Mouse (Mus musculus) stomach, embryonic 14.5 days (tissue): ENCODE data around the gene Ctsll3. TPM values are rescaled to one million over a fixed set of nuclear protein-coding genes. Genes with fewer than 3 reads are reported as not detected.

ENCODE experiments used
- ATAC-seq: fragments of 200-750 bp; cut with Nextera tagmentation; 2 replicates; pipeline ENCODE4 v1.8.0; 2017; ENCODE audit warnings: low read depth, moderate TSS enrichment; ENCODE audit not compliant: insufficient number of reproducible peaks, insufficient read depth, low FRiP score
- H3K27ac ChIP-seq: fragments of 300-500 bp; sonication (generic); 2 replicates; pipeline ENCODE4 v1.5.1; 2014; ENCODE audit warnings: mild to moderate bottlenecking, low read length, moderate library complexity, mixed read lengths
- H3K27me3 ChIP-seq: fragments of 300-500 bp; sonication (generic); 2 replicates; pipeline ENCODE4 v1.6.1; 2014; ENCODE audit warnings: low read length, control low read depth, mixed read lengths; ENCODE audit not compliant: control insufficient read depth, insufficient read depth
- H3K36me3 ChIP-seq: fragments of 300-500 bp; sonication (generic); 2 replicates; pipeline ENCODE4 v1.6.1; 2014; ENCODE audit warnings: mild to moderate bottlenecking, control low read depth, low read length, moderate library complexity, mixed read lengths; ENCODE audit not compliant: control insufficient read depth, insufficient read depth
- H3K4me1 ChIP-seq: fragments of 300-500 bp; sonication (generic); 2 replicates; pipeline ENCODE4 v1.6.1; 2014; ENCODE audit warnings: low read length, control low read depth, mixed read lengths; ENCODE audit not compliant: control insufficient read depth, insufficient read depth
- H3K4me2 ChIP-seq: fragments of 300-500 bp; sonication (generic); replicated peaks from 2 replicates; pipeline ENCODE4 v1.6.1; 2014; ENCODE audit warnings: low read depth, low read length, control low read depth
- H3K4me3 ChIP-seq: fragments of 300-500 bp; sonication (generic); 2 replicates; pipeline ENCODE4 v1.5.1; 2014; ENCODE audit warnings: low read depth, low read length, control low read depth
- H3K9ac ChIP-seq: fragments of 300-500 bp; sonication (generic); replicated peaks from 2 replicates; pipeline ENCODE4 v1.6.1; 2014; ENCODE audit warnings: low read depth, mild to moderate bottlenecking, control low read depth, low read length, moderate library complexity, mixed read lengths
- H3K9me3 ChIP-seq: fragments of 300-500 bp; sonication (generic); 2 replicates; pipeline ENCODE4 v1.6.1; 2016; ENCODE audit warnings: low read depth, low read length, control low read depth; ENCODE audit not compliant: control insufficient read depth
- WGBS: fragments of 180-500 bp; shearing (Covaris S2); extraction: QIAGEN DNeasy Blood & Tissue Kit; methylation state at CpG from one replicate; pipeline ENCODE4 v1.1.7; 2014; 5-methylcytosine and 5-hydroxymethylcytosine counted together
- polyA plus RNA-seq: library from polyadenylated mRNA; unstranded; fragments of >200 nt; fragmentation: Nextera tagmentation; extraction: Ambion mirVana; gene quantifications from 2 replicates; pipeline ENCODE4 v1.2.1, GENCODE M21; 2014

The Ctsll3 gene
- polyA plus RNA-seq, 1 experiment from 2014 or later = not detected

DNA sequence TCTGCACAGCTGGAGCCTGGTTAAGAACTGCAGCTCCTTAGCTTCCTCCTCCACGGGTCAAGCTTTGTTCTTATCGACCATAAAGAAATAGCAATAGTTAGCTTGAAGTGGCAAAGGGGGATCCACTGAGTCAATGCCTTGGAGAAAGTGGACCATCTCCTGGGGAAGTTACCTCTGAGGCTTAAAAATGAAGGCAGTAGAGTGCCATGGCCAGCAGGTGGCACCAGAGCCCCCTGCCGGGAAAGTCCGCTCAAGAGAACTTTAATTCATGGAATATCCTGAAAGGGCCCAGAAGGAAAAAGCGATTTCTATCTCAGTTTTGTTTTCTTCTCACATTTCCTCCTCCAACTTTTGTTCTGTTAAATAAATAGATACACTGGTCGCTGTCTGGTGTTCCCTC lies 43.5 kb downstream of the Ctsll3 start:
- Histone ChIP-seq H3K4me2 (no peak overlapping the region), H3K27ac (no peak overlapping the region), H3K27me3 (no peaks in the 10 kb centered on the region), H3K4me1 (no peaks in the 10 kb centered on the region), H3K9ac (no peak overlapping the region), H3K4me3 (no peak overlapping the region), H3K9me3 (no peaks in the 10 kb centered on the region), H3K36me3 (peaks cover 5% of the 10 kb centered on the region; the same call in 1 of the 2 replicates)
- 38% methylated on average over 6 of the region's 6 CpGs for WGBS
- no peak for ATAC-seq

DNA sequence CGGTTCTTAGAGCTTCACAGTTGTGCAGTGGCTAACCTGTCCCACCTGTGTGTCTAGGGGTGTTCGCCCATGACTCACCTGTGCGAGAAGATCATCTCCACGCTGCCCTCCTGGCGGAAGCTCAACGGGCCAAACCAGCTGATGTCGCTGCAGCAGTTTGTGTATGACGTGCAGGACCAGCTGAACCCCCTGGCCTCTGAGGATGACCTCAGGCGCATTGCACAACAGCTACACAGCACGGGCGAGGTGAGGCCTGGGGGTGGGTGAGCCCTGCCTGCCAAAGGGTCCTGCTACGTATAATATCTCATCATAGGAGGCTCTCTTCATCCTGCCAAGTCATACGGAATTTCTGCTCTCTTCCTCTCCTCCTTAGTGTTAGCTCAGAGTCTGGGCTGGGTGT lies 45.4 kb downstream of the Ctsll3 start:
- WGBS = 82% methylated on average over 13 of the region's 13 CpGs
- Histone ChIP-seq H3K9me3 (no peaks in the 10 kb centered on the region), H3K27ac (no peak overlapping the region), H3K4me2 (no peak overlapping the region), H3K4me3 (no peak overlapping the region), H3K4me1 (no peaks in the 10 kb centered on the region), H3K36me3 (peaks cover 5% of the 10 kb centered on the region; the same call in 1 of the 2 replicates), H3K9ac (no peak overlapping the region), H3K27me3 (no peaks in the 10 kb centered on the region)
- no peak for ATAC-seq

DNA sequence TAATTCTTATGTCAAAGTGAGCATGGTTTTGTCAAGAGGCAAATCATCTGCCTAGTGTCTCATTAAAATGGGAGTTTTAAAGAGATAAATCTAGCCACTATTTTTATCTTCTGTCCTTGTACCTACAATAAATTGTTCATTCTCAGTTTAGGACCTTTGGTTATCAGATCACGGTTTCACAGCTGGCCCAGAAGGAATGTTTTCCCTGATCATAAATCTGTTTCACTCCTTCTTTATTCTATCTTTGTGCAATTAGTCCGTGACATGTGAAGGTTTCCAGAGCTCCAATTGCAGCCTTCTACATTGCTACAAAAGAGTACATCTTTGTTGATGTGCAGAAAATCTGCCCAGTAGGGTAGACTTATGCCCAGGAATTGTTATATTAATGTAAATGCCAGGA lies 47.4 kb downstream of the Ctsll3 start:
- Histone ChIP-seq H3K27ac (no peak overlapping the region), H3K4me1 (no peaks in the 10 kb centered on the region), H3K4me3 (no peak overlapping the region), H3K4me2 (no peak overlapping the region), H3K9me3 (no peaks in the 10 kb centered on the region), H3K27me3 (no peaks in the 10 kb centered on the region), H3K36me3 (peaks cover under 1% of the 10 kb centered on the region), H3K9ac (no peak overlapping the region)
- ATAC-seq = no peak
- 41% methylated on average over 2 of the region's 2 CpGs for WGBS

DNA sequence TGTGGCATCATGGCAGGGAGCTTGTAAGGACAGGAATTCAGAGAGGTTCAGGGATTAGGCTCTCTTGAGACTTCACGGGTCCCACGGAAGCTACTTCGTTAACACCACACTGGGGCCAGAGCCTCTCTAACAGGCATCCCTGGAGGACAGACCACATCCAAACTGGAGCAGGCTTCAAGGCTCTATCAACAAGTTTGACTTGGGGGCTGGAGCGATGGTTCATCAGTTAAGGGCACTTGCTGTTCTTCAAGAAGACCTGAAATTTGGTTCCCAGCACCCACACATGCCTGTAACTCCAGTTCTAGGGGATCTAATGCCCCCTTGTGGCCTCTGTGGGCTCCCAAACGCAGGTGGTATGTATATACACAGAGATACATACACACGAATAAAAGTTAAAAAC lies 49.4 kb downstream of the Ctsll3 start:
- no peak overlapping the region for H3K4me2 ChIP-seq
- ATAC-seq = no peak
- no peaks in the 10 kb centered on the region for H3K4me1 ChIP-seq
- 95% methylated on average over 6 of the region's 6 CpGs for WGBS
- no peaks in the 10 kb centered on the region for H3K27me3 ChIP-seq
- no peaks in the 10 kb centered on the region for H3K9me3 ChIP-seq
- no peak overlapping the region for H3K27ac ChIP-seq
- H3K36me3 ChIP-seq = peaks cover 5% of the 10 kb centered on the region
- H3K9ac ChIP-seq = no peak overlapping the region
- H3K4me3 ChIP-seq = no peak overlapping the region

DNA sequence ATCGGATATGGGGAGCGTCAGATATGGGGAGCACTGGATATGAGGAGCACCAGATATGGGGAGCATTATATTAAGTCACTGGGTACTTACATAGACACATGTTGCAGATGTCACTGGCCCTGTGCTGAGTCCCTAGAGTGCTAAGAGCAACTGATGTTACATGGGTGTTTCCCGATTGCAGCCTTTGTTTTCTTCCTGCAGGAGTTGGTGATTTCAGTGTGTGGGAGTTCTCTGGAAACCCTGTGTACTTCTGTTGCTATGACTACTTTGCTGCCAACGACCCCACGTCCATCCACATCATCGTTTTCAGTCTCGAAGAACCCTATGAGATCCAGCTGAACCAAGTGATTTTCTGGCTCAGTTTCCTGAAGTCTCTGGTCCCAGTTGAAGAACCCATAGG lies 51.7 kb downstream of the Ctsll3 start:
- no peak overlapping the region for H3K27ac ChIP-seq
- H3K4me3 ChIP-seq = no peak overlapping the region
- no peak overlapping the region for H3K9ac ChIP-seq
- 89% methylated on average over 7 of the region's 7 CpGs for WGBS
- ATAC-seq = no peak
- peaks cover 5% of the 10 kb centered on the region for H3K36me3 ChIP-seq
- H3K27me3 ChIP-seq = no peaks in the 10 kb centered on the region
- no peaks in the 10 kb centered on the region for H3K9me3 ChIP-seq
- no peaks in the 10 kb centered on the region for H3K4me1 ChIP-seq
- no peak overlapping the region for H3K4me2 ChIP-seq

DNA sequence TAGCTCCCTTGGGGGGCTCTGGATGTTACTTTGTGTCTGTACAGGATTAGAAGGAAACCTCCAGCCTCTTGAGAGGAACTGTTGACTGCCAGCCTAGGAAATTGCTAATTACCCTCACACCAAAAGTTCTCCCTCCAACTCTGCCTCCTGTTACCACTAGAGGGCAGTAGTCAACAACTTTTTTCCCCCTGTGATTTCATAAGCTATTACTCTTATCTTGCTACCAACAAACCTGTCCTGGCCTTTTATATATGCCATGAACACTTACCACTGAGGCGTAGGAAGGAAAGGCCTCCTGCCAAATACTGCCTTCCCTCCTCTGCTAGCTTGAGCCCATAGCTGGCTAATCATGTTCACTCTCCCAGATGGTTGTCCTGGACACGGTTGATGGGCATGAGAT lies 54.1 kb downstream of the Ctsll3 start:
- Histone ChIP-seq H3K4me1 (no peaks in the 10 kb centered on the region), H3K36me3 (peaks cover 5% of the 10 kb centered on the region), H3K27me3 (no peaks in the 10 kb centered on the region), H3K9ac (no peak overlapping the region), H3K4me3 (no peak overlapping the region), H3K4me2 (no peak overlapping the region), H3K27ac (no peak overlapping the region), H3K9me3 (no peaks in the 10 kb centered on the region)
- ATAC-seq = no peak
- 85% methylated on average over 2 of the region's 2 CpGs for WGBS

Other genes starting within 250 kb of the Ctsll3 start
- 16.2 and 21.6 TPM in 2 replicates for gene Dapk1, start 200.9 kb downstream of the Ctsll3 start, polyA plus RNA-seq
- gene BC051665, start 16.5 kb downstream of the Ctsll3 start, polyA plus RNA-seq = not detected in 2 replicates
- not detected in 2 replicates for gene 4930486L24Rik, start 61.6 kb upstream of the Ctsll3 start, polyA plus RNA-seq
- gene Gm49392, start 94.0 kb upstream of the Ctsll3 start, polyA plus RNA-seq = 0.20 TPM in 1 of 2 replicates, not detected in the other
- gene Ctla2b, start 94.6 kb upstream of the Ctsll3 start, polyA plus RNA-seq = 3.8 and 4.6 TPM in 2 replicates
- not detected in 2 replicates for gene Tpbpb, start 102.0 kb upstream of the Ctsll3 start, polyA plus RNA-seq
- gene Gm49393, start 132.7 kb upstream of the Ctsll3 start, polyA plus RNA-seq = not detected in 2 replicates
- gene Gm49391, start 133.7 kb upstream of the Ctsll3 start, polyA plus RNA-seq = 1.2 and 1.6 TPM in 2 replicates
- gene Ctla2a, start 133.8 kb upstream of the Ctsll3 start, polyA plus RNA-seq = 25.5 and 28.8 TPM in 2 replicates
- not detected in 2 replicates for gene Tpbpa, start 139.1 kb upstream of the Ctsll3 start, polyA plus RNA-seq
- not detected in 2 replicates for gene Ctsj, start 203.1 kb upstream of the Ctsll3 start, polyA plus RNA-seq
- gene Ctsq, start 237.8 kb upstream of the Ctsll3 start, polyA plus RNA-seq = not detected in 2 replicates